Mouse (Mus musculus) testis, adult 2 months (tissue): ENCODE measurements at regions not wholly inside any gene's neighbourhood (a gene's known extent, or its start where the extent isn't known, plus 50 kb on each side); places are given as distances from the start of the nearest gene placed in this dataset.

Experiments used
- CTCF ChIP-seq: fragments of 200-500 bp; IDR thresholded peaks from 2 replicates; pipeline ENCODE4 v1.5.1; 2012; ENCODE audit warnings: low read depth, mild to moderate bottlenecking, inconsistent platforms, low read length, moderate library complexity; ENCODE audit not compliant: control insufficient read depth, insufficient read depth, insufficient replicate concordance
- POLR2A ChIP-seq: fragments of 200-500 bp; IDR thresholded peaks from 2 replicates; pipeline ENCODE4 v1.6.1; 2012; ENCODE audit warnings: low read depth, mild to moderate bottlenecking, inconsistent platforms, low read length, moderate library complexity; ENCODE audit not compliant: control insufficient read depth

GRCm38 (mm10) chr1:81755694-81756093, 477.2 kb upstream of the Gm9747 start:
- no peak for TF ChIP-seq CTCF
- TF ChIP-seq POLR2A: no peak
